Mouse (Mus musculus) kidney, adult 2 months (tissue): ENCODE data around the gene Ccdc33.

Experiments used
- CTCF ChIP-seq: fragments of 200-500 bp; conservative IDR thresholded peaks from 2 replicates; pipeline ENCODE4 v1.5.1; 2011; ENCODE audit warnings: low read depth, mild to moderate bottlenecking, control low read depth, low read length, moderate library complexity, mixed read lengths; ENCODE audit not compliant: insufficient read depth, insufficient read length
- POLR2A ChIP-seq: fragments of 200-500 bp; IDR thresholded peaks from one replicate; pipeline ENCODE4 v1.6.1; 2011; ENCODE audit warnings: low read depth, low read length, control low read depth

DNA sequence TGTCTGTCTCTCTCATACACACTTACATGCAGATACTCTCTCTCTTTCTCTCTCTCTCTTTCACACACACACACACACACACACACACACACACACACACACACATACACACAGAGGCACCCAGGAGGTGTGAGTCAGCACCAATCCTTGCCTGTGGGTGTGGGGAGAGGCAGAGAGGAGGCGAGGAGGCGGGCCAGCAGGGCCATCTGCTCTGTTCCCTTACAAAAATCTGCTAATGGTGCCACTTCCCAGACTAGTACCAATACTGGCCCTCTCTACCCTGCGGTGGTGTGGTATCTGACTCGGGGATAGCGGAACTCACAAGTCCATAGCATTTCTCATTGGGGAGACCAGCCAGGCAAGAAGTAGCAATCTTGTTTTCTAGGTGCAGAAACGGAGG is 7.2 kb downstream of the Ccdc33 start:
- TF ChIP-seq CTCF = no peak
- no peak for TF ChIP-seq POLR2A
